Mouse (Mus musculus) 3T3-L1 (cell line): ENCODE data around the gene Prune1.

Experiments
- DNase-seq: peaks from one replicate; pipeline ENCODE4 v3.0.0-alpha.2; 2015; ENCODE audit warnings: low read depth, low spot score

Gene Prune1

GRCm38 (mm10) chr3:95281216-95282126, at the start of gene Prune1, which contains the start of gene Mindy1:
Prune1 (minus strand) TSS chr3:95282076.
Mindy1 (plus strand) TSS chr3:95281345.
- DNase-seq: peak; percentile 99

DNA sequence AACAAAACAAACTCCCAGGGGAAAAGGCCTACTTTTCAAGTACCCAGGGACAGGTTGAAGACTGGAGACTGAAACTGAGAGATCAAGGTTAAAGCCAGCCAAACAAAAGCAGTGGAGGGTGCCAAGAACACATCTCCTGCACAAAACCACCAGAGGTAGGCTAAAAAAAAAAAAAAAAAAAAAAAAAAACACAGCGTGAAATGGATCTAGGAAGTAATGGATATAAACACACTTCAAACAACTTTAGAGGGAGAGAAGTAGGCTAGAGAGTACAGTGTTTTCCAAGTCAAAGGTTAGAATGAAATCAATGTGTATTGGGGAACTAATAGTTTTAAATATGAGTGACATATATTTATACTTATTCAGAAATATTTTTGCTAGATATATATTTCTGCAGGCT, 49.7 kb upstream of the Prune1 start:
- no peak for DNase-seq

DNA sequence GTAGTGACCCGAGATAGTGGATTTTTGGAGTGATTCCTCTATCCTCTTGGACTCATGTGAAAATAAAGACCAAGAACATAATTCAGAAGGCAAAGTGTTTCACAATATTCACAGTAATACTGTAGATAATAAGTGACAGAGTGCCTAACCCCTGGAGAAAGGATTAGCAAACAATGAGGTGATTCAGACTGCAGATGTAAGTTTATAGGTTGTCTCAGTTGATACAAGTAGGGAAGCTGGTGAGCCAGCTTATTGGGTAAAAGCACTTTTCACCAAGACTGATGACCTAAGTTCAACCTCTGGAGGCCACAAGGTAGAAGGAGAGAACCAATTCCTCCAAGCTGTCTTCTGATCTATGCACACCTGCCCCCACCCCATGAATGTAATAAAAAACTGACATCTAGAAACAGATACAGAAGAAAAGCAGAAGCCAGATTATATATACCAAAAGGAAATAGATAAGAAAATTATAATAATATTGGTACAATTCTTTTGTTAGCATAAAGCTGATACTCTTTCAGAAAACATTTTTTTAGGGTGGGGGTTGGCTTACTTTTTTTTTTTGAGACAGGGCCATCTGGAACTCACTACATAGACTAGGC, 47.0 kb upstream of the Prune1 start:
- DNase-seq: no peak

DNA sequence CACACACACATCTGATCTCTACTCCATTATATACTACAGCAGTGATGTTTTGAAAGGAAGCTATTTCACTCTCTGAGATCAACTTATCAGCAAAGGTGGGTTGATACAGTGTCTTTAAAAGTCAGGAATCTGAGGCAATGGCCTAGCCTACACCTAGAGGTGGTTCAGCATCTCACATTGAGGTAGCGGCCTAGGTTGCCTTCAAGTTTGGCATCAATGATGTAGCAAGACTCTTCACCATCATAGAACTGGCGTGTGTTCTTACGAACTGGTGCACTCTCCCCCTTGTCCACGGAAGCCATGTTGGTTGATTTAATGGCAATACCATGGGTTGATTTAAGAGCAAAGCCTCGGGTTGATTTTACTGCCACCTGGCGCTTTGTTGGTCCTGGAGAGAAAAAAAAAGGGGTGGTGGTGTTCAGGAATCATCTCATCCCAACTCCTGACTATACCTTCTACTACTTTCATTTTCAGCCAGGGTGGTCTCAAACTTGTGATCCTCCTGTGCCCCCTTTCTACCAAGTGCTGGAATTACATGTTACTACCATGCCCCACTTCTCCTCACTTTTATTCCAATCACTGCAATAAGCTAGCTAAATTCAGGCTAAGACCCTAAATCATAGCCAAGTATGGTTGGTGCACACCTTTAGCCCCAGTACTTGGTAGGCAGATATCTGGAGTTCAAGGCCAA, 42.7 kb upstream of the Prune1 start:
- peak; percentile 40 for DNase-seq

DNA sequence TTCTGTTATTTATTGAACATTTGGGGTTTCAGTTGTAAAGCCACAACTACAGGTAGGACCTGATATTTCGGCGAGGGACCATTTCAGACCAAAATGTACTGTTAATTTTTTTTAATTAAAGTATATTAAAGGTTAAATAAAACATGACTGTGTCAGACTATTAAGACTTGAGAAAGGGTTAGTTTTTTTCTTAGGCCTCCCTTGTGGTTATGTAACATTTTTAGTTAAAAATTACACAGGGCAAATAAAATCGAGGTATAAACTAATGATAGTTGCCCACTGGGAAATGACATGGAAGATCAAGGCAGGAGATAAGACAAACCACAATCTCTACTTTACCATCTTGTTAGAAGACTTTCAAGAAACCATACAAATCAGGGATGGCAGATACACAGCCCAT, 41.6 kb upstream of the Prune1 start:
- no peak for DNase-seq

GRCm38 (mm10) chr3:95319701-95320625, 38.1 kb upstream of the Prune1 start:
- no peak for DNase-seq

GRCm38 (mm10) chr3:95319110-95319509, 37.2 kb upstream of the Prune1 start:
- DNase-seq: no peak

GRCm38 (mm10) chr3:95318548-95318947, 36.7 kb upstream of the Prune1 start:
- DNase-seq: peak; percentile 59

DNA sequence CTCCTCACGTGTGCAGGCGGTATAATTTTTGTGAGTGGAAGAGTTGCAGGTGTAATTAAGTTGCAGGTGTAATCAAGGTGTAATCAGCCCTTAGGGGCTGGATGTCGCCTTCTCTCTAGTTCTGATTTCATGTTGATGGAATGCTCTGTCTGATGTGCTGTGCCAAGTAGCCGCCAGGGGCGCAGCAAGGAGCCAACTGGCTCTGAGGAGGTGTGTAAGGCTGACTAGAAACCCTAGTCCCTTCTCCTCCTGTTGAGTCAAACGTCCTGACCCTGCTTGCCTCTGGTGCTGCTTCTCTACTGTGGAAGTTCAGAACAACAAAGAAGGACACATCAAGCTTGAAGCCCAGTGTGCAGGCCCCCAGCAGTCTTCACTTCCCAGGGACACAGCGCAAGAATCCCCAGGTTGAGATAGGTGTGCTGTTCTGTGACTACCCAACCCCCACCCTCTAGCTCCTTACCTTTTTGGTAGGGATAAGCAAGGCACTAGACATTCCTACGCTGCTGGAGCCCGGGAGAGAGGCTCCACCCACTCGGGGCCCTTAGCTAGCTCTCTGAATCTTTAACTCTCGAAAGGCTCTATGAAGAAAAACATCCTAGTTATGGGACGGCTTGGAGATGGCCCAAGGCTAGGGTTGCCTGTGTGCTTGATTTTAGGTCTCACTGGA, 35.7 kb upstream of the Prune1 start:
- DNase-seq: peak; percentile 88

DNA sequence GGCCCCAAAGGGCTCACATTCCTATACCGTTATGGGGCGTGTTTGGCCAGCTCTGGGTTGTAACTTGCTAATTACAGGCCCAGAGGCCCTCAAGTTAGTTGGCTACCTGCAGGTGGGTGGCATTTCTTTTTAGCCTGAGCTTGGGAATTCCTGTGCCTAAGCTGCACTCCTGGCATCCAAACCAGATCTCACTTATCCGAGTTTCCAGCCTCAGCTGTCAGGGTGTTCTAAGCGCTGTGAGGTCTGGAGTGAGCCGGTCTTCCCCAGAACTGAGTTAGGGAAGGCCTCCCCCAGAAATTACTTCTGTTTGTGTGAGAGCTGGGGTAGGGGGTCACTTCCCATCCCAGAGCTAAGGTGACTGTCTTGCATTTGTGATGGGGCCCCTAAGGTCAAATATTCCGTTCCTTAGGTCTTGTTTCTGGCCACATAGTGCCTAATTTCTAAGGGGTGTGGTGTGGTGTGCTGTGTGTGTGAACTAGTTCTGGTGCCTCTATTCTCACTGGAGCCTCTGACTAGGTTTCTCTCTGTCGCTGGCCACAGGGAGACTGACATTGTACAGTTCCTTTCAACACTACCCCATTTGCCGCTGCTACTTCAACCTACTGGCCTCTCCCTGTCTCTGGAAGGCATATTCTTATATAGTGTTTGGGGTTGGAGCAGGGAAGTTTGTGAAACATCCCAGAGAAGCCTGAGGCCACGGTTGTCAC, 34.1 kb upstream of the Prune1 start:
- DNase-seq: peak; percentile 72

DNA sequence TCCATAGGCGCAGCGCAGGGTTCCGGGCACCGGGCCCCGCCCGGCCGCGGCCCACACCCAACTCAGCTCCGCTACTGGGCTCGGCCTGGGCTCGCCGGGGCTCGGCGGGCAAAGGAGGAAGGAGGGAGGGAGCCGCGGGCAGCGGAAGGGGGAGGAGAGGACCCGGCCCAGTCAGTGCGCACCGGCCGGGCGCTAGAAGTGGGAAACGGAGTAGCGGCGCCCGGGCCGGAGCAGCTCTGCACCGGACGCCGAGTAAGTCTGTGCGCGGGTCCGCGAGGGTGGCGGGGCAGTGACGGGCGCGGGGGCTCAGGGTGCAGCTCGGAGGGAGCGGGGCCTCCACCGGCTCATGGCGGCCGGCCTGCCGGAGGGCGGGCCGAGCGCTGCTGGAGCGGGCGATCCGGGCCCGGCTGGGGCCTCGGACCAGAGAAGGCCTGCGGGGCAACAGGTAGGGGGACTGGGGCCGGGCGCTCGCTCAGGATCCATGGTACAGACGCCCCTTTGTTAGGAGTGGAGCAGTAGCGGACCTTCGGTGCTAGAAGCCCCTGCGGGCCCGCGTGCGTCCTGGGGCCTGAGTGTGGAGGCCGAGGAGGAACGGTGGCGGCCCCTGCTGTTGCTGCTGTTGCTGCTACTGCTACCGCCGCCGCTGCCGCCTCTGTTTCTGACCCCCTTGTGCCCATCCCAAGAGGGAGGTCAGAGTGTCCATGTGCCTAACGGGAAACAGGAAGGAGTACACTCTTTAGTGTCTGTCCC, 33.4 kb upstream of the Prune1 start:
- peak; percentile 77 for DNase-seq

GRCm38 (mm10) chr3:95314486-95315093, 32.7 kb upstream of the Prune1 start, which contains the start of gene Cers2:
Cers2 (plus strand) TSS chr3:95314791.
- peak; percentile 59 for DNase-seq

DNA sequence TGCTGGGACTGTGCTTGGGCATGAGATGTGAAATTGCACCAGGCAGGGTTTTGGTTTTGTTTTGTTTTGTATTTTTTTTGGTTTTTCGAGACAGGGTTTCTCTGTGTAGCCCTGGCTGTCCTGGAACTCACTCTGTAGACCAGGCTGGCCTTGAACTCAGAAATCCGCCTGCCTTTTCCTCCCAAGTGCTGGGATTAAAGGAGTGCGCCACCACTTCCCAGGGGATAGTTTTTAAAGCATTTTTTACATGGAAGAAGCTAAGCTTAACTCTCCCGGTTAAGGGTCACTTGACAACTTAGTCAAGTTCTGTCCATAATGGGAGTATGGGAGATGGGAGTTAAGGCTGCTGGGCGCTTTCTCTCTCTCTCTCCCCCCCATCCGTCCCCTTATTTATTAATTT, 32.2 kb upstream of the Prune1 start:
- no peak for DNase-seq

DNA sequence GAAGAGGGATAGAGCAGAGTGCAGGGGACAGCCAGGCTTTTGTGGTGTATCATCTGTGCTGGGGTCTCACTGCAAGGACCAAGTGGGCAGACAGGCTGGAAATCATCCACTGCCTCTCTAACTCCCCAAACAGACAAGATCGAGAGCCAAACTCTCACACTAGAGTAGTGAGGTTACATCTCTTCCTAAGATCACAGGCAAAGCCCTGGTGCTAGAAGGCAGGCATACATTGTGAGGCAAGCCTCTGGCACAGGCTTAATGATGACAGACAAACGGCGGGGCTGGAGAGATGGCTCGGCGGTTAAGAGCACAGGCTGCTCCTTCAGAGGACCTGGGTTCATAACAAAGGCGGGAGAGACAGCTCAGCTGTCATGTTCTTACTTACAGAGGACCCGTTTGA, 31.6 kb upstream of the Prune1 start:
- DNase-seq: peak; percentile 41

- peak; percentile 89 for DNase-seq
Observed at GRCm38 (mm10) chr3:95312623-95313022, 30.7 kb upstream of the Prune1 start.

- DNase-seq: peak; percentile 90
Observed at GRCm38 (mm10) chr3:95310968-95311882, 29.3 kb upstream of the Prune1 start.

GRCm38 (mm10) chr3:95310496-95310895, 28.6 kb upstream of the Prune1 start:
- DNase-seq: no peak

- no peak for DNase-seq
Observed at GRCm38 (mm10) chr3:95307100-95307499, 25.2 kb upstream of the Prune1 start, which contains the start of gene Anxa9. Anxa9 (minus strand) TSS chr3:95307176.
